Mouse (Mus musculus) ZHBTc4 (cell line): ENCODE measurements around the gene Olfr170.
"Not testable (repeated sequence)": the region's sequence is repeated elsewhere in the genome, so short reads cannot be mapped to it uniquely, and the experiment has no call there.

Experiments used
- DNase-seq: peaks from one replicate; pipeline ENCODE4 v3.0.0-alpha.2; 2011; ENCODE audit warnings: low read depth, low spot score

Gene Olfr170

GRCm38 (mm10) chr16:19611782-19612181 is at the start of gene Olfr170:
TSS of gene Olfr170 (minus strand) at chr16:19611882.
- not testable (repeated sequence) for DNase-seq

- no peak for DNase-seq
These were observed 18.1 kb upstream of the Olfr170 start, which contains the start of gene Olfr171 for GRCm38 (mm10) chr16:19629816-19630215. TSS of gene Olfr171 (minus strand) at chr16:19629916.

- DNase-seq, result no peak
These were observed 8.5 kb downstream of the Olfr170 start for GRCm38 (mm10) chr16:19603166-19603565.

GRCm38 (mm10) chr16:19571709-19572108 is 40.0 kb downstream of the Olfr170 start, which contains the start of gene Olfr169:
TSS of gene Olfr169 (minus strand) at chr16:19571809.
- not testable (repeated sequence) for DNase-seq
